Mouse (Mus musculus): ENCODE data around the gene Msgn1. TPM values are rescaled to one million over a fixed set of nuclear protein-coding genes. Genes with fewer than 3 reads are reported as not detected.

The Msgn1 gene
- total RNA-seq (2023): not detected in 4 replicates

DNA sequence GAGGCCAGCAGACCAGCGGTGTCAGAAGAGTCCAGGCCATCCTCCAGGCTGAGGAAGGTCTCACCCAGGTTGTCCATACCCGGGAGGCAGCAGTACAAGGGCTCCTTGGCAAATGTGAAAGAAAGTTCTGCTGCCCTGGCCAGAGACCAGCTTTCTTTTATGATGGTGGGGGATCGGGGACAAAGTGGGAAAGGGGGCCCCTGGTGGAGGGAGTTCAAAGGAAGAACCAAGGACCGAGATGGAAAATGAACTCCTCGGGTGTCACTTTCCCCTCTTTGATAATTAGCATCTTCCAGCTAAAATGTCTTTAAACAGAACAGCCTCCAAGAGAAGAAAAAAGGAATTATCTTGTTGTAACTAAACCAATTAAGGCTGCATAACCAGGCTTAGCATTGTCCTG, at the start of gene Msgn1:
Gene Msgn1, minus strand, starts transcription at position 101 of the 400 bp plus-strand sequence.

Other genes with a start within 250 kb of the Msgn1 start
- gene Kcns3, start 57.9 kb downstream of the Msgn1 start, total RNA-seq (2023): not detected in 4 replicates
- gene Gen1, start 56.8 kb upstream of the Msgn1 start, total RNA-seq (2023): 2.3 to 6.1 TPM (median 5.0 TPM) in 4 replicates
- gene Smc6, start 56.9 kb upstream of the Msgn1 start, total RNA-seq (2023): 168 to 184 TPM (median 171 TPM) in 4 replicates
- not detected in 4 replicates for gene Vsnl1, start 227.6 kb upstream of the Msgn1 start, total RNA-seq (2023)
- not detected in 4 replicates for gene Rad51ap2, start 247.1 kb upstream of the Msgn1 start, total RNA-seq (2023)